Comparison of ENCODE assay signal across 8 mouse cellular contexts in genomic region chr13:98354871-98355558, GRCm38 (mm10). TPM values are rescaled to one million over a fixed set of nuclear protein-coding genes. Genes with fewer than 3 reads are reported as not detected.
DNase-seq lines count a peak whose midpoint lies in the region; ATAC-seq and TF ChIP-seq lines count a peak whose summit lies in the region.

No protein-coding gene starts in this region.

- peak; percentile 40 for ATAC-seq in forebrain, embryonic 12.5 days (ENCODE audit: low FRiP score)
- peak; percentile 31; the same call in 1 of the 2 replicates for ATAC-seq in intestine, embryonic 16.5 days
- peak; percentile 16 for ATAC-seq in lung, postnatal 0 days
- ATAC-seq in stomach, postnatal 0 days (ENCODE audit: low FRiP score, low TSS enrichment) = peak; percentile 26

- H3K4me2 ChIP-seq in forebrain, embryonic 12.5 days = peak overlapping the region; percentile 62
- peak overlapping the region; percentile 90 for H3K4me2 ChIP-seq in intestine, embryonic 16.5 days (ENCODE audit: low read depth, low read length)
- peak overlapping the region; percentile 77 for H3K4me2 ChIP-seq in lung, postnatal 0 days (replicated peaks; ENCODE audit: low read depth, low read length)
- H3K4me2 ChIP-seq in stomach, postnatal 0 days (replicated peaks; ENCODE audit: low read depth) = peak overlapping the region; percentile 68

- no peak for TF ChIP-seq CTCF in lung, postnatal 0 days (IDR thresholded peaks at IDR 0.05)
- no peak for TF ChIP-seq CTCF in stomach, postnatal 0 days (IDR thresholded peaks at IDR 0.05; ENCODE audit: low read depth)

- no peak for TF ChIP-seq EP300 in lung, postnatal 0 days (IDR thresholded peaks at IDR 0.05)
- no peak for TF ChIP-seq EP300 in stomach, postnatal 0 days (optimal IDR thresholded peaks at IDR 0.05)

- no peaks in the 10 kb centered on the region for H3K36me3 ChIP-seq in forebrain, embryonic 12.5 days (replicated peaks)
- H3K36me3 ChIP-seq in intestine, embryonic 16.5 days (ENCODE audit: control insufficient read depth, insufficient read depth, low read length) = no peaks in the 10 kb centered on the region
- H3K36me3 ChIP-seq in lung, postnatal 0 days (ENCODE audit: insufficient read depth, low read length) = no peaks in the 10 kb centered on the region
- H3K36me3 ChIP-seq in stomach, postnatal 0 days (ENCODE audit: control insufficient read depth, insufficient read depth, low read length) = no peaks in the 10 kb centered on the region

- H3K9me3 ChIP-seq in forebrain, embryonic 12.5 days = no peaks in the 10 kb centered on the region
- H3K9me3 ChIP-seq in intestine, embryonic 16.5 days (ENCODE audit: control insufficient read depth, low read length) = no peaks in the 10 kb centered on the region
- no peaks in the 10 kb centered on the region for H3K9me3 ChIP-seq in lung, postnatal 0 days (ENCODE audit: low read length)
- H3K9me3 ChIP-seq in stomach, postnatal 0 days (ENCODE audit: control insufficient read depth, low read length) = no peaks in the 10 kb centered on the region

- peak overlapping the region; percentile 75 for H3K27ac ChIP-seq in forebrain, embryonic 12.5 days
- no peak overlapping the region for H3K27ac ChIP-seq in intestine, embryonic 16.5 days (ENCODE audit: low read length)
- no peak overlapping the region for H3K27ac ChIP-seq in lung, postnatal 0 days (ENCODE audit: low read length)
- no peak overlapping the region for H3K27ac ChIP-seq in stomach, postnatal 0 days (replicated peaks)

- peaks cover 86% of the 10 kb centered on the region for H3K27me3 ChIP-seq in forebrain, embryonic 12.5 days
- H3K27me3 ChIP-seq in intestine, embryonic 16.5 days (replicated peaks; ENCODE audit: control insufficient read depth, insufficient read depth, low read length) = peaks cover 77% of the 10 kb centered on the region
- H3K27me3 ChIP-seq in lung, postnatal 0 days (replicated peaks; ENCODE audit: insufficient read depth, low read length) = peaks cover 88% of the 10 kb centered on the region
- H3K27me3 ChIP-seq in stomach, postnatal 0 days (ENCODE audit: control insufficient read depth, insufficient read depth, low read length) = peaks cover 45% of the 10 kb centered on the region

- under 1% methylated on average over 39 of the region's 102 CpGs for WGBS in forebrain, embryonic 12.5 days
- under 1% methylated on average over 70 of the region's 102 CpGs for WGBS in intestine, embryonic 16.5 days
- under 1% methylated on average over 23 of the region's 102 CpGs for WGBS in lung, postnatal 0 days
- under 1% methylated on average over 63 of the region's 102 CpGs for WGBS in stomach, postnatal 0 days

- peaks cover 36% of the 10 kb centered on the region for H3K4me1 ChIP-seq in forebrain, embryonic 12.5 days
- H3K4me1 ChIP-seq in intestine, embryonic 16.5 days (ENCODE audit: control insufficient read depth, insufficient read depth, low read length) = peaks cover 24% of the 10 kb centered on the region
- H3K4me1 ChIP-seq in lung, postnatal 0 days (ENCODE audit: insufficient read depth, low read depth, low read length) = peaks cover 8% of the 10 kb centered on the region
- peaks cover 3% of the 10 kb centered on the region; the same call in 1 of the 2 replicates for H3K4me1 ChIP-seq in stomach, postnatal 0 days (replicated peaks; ENCODE audit: control insufficient read depth, insufficient read depth)

- peak; percentile 19 to 35 for DNase-seq in layer of hippocampus, postnatal 36 days
- DNase-seq in layer of hippocampus, adult 11-12 months (ENCODE audit: low spot score) = no peak
- DNase-seq in T-cell, adult 2 months (ENCODE audit: low spot score) = peak; percentile 3
- DNase-seq in lung, postnatal 0 days (ENCODE audit: low spot score) = no peak
- peak; percentile 33 for DNase-seq in stomach, postnatal 0 days (ENCODE audit: low spot score)
- DNase-seq in gastrocnemius, postnatal 10 days = no peak

- peak overlapping the region; percentile 68 for H3K9ac ChIP-seq in forebrain, embryonic 12.5 days
- H3K9ac ChIP-seq in intestine, embryonic 16.5 days (ENCODE audit: low read depth, low read length) = peak overlapping the region; percentile 37; the same call in 1 of the 2 replicates
- H3K9ac ChIP-seq in lung, postnatal 0 days (replicated peaks; ENCODE audit: low read depth) = no peak overlapping the region
- H3K9ac ChIP-seq in stomach, postnatal 0 days (ENCODE audit: low read length) = peak overlapping the region; percentile 31; the same call in 1 of the 2 replicates

- peak overlapping the region; percentile 54 for H3K4me3 ChIP-seq in forebrain, embryonic 12.5 days (replicated peaks)
- peak overlapping the region; percentile 51 for H3K4me3 ChIP-seq in intestine, embryonic 16.5 days (ENCODE audit: low read length)
- peak overlapping the region; percentile 46 for H3K4me3 ChIP-seq in lung, postnatal 0 days (ENCODE audit: low read depth, low read length)
- H3K4me3 ChIP-seq in stomach, postnatal 0 days (ENCODE audit: low read depth, low read length) = peak overlapping the region; percentile 36

RNA-seq across cellular contexts. Expression of gene Foxd1, which starts 1.0 kb away (rescaled TPM):
- 1 to 10 TPM in 1 of 2 experiments, under 1 TPM in 1; 0.65 to 1.4 TPM for total RNA-seq in layer of hippocampus, postnatal 36 days (2021)
- polyA plus RNA-seq in forebrain, embryonic 12.5 days (2016; fragmentation: Nextera tagmentation; extraction: Ambion mirVana) = 2.6 and 4.2 TPM in 2 replicates
- polyA plus RNA-seq in intestine, embryonic 16.5 days (2015; fragmentation: Nextera tagmentation; extraction: Ambion mirVana) = 0.02 TPM in 1 of 2 replicates, not detected in the other
- 0.05 TPM in 2 replicates for polyA plus RNA-seq in lung, postnatal 0 days (2015; fragmentation: Nextera tagmentation; extraction: Ambion mirVana)
- not detected in 2 replicates for polyA plus RNA-seq in stomach, postnatal 0 days (2015; fragmentation: Nextera tagmentation; extraction: Ambion mirVana)
- under 1 TPM; 0.28 to 0.36 TPM for total RNA-seq in gastrocnemius, postnatal 10 days (2021)

RNA-seq across cellular contexts. Expression of gene Btf3, which starts 38.2 kb away (rescaled TPM):
- 100 to 1,000 TPM; 187 to 191 TPM for total RNA-seq in layer of hippocampus, postnatal 36 days (2021)
- polyA plus RNA-seq in forebrain, embryonic 12.5 days (2016; fragmentation: Nextera tagmentation; extraction: Ambion mirVana) = 693 and 699 TPM in 2 replicates
- 549 and 610 TPM in 2 replicates for polyA plus RNA-seq in intestine, embryonic 16.5 days (2015; fragmentation: Nextera tagmentation; extraction: Ambion mirVana)
- polyA plus RNA-seq in lung, postnatal 0 days (2015; fragmentation: Nextera tagmentation; extraction: Ambion mirVana) = 499 and 511 TPM in 2 replicates
- 559 TPM in 2 replicates for polyA plus RNA-seq in stomach, postnatal 0 days (2015; fragmentation: Nextera tagmentation; extraction: Ambion mirVana)
- total RNA-seq in gastrocnemius, postnatal 10 days (2021) = 100 to 1,000 TPM; 311 to 330 TPM

Comparison
In these comparisons a context has a peak if more than half of its experiments do, and no peak if none do; other contexts are left out.
1. DNase-seq: peak in layer of hippocampus, postnatal 36 days (2 of 2), T-cell, adult 2 months (single experiment) and stomach, postnatal 0 days (single experiment); none in layer of hippocampus, adult 11-12 months (single experiment), lung, postnatal 0 days (single experiment) and gastrocnemius, postnatal 10 days (single experiment).
2. Peak in every context shown above with its lines, with median percentiles within 50 percentile points of each other: ATAC-seq, H3K4me2 ChIP-seq and H3K4me3 ChIP-seq.